Mouse (Mus musculus) intestine, embryonic 15.5 days (tissue): ENCODE results near the gene Gm20388. TPM values are rescaled to one million over a fixed set of nuclear protein-coding genes. Genes with fewer than 3 reads are reported as not detected.

Experiments
- ATAC-seq: fragments of 200-750 bp; cut with Nextera tagmentation; 2 replicates; pipeline ENCODE4 v1.8.0; 2017; ENCODE audit warnings: moderate TSS enrichment, moderate library complexity
- H3K27ac ChIP-seq: fragments of 300-500 bp; sonication (generic); 2 replicates; pipeline ENCODE4 v1.5.1; 2015; ENCODE audit warnings: mild to moderate bottlenecking, inconsistent platforms
- H3K27me3 ChIP-seq: fragments of 300-500 bp; sonication (generic); replicated peaks from 2 replicates; pipeline ENCODE4 v1.6.1; 2015; ENCODE audit warnings: inconsistent platforms
- H3K36me3 ChIP-seq: fragments of 300-500 bp; sonication (generic); 2 replicates; pipeline ENCODE4 v1.6.1; 2015; ENCODE audit warnings: inconsistent platforms
- H3K4me1 ChIP-seq: fragments of 300-500 bp; sonication (generic); replicated peaks from 2 replicates; pipeline ENCODE4 v1.6.1; 2015; ENCODE audit warnings: inconsistent platforms
- H3K4me2 ChIP-seq: fragments of 300-500 bp; sonication (generic); replicated peaks from 2 replicates; pipeline ENCODE4 v1.6.1; 2015; ENCODE audit warnings: mild to moderate bottlenecking, inconsistent platforms
- H3K4me3 ChIP-seq: fragments of 300-500 bp; sonication (generic); replicated peaks from 2 replicates; pipeline ENCODE4 v1.5.1; 2015; ENCODE audit warnings: inconsistent platforms
- H3K9ac ChIP-seq: fragments of 300-500 bp; sonication (generic); 2 replicates; pipeline ENCODE4 v1.6.1; 2015; ENCODE audit warnings: inconsistent platforms
- H3K9me3 ChIP-seq: fragments of 300-500 bp; sonication (generic); 2 replicates; pipeline ENCODE4 v1.6.1; 2016; ENCODE audit warnings: inconsistent platforms
- WGBS: fragments of 180-500 bp; shearing (Covaris S2); methylation state at CpG from one replicate; pipeline ENCODE4 v1.1.7; 2015; 5-methylcytosine and 5-hydroxymethylcytosine counted together
- polyA plus RNA-seq: library from polyadenylated mRNA; unstranded; fragments of >200 nt; fragmentation: Nextera tagmentation; extraction: Ambion mirVana; gene quantifications from 2 replicates; pipeline ENCODE4 v1.2.1, GENCODE M21; 2015

The Gm20388 gene
- polyA plus RNA-seq, 1 experiment from 2014 or later = not detected

GRCm38 (mm10) chr8:121889810-121890785, 1979.5 kb downstream of the Gm20388 start:
- no peak for ATAC-seq
- no peaks in the 10 kb centered on the region for H3K9me3 ChIP-seq
- no peaks in the 10 kb centered on the region for H3K4me1 ChIP-seq
- H3K4me3 ChIP-seq = no peak overlapping the region
- H3K36me3 ChIP-seq = peaks cover 20% of the 10 kb centered on the region
- WGBS = 77% methylated on average over 15 of the region's 15 CpGs
- no peak overlapping the region for H3K4me2 ChIP-seq
- no peak overlapping the region for H3K9ac ChIP-seq
- no peak overlapping the region for H3K27ac ChIP-seq
- no peaks in the 10 kb centered on the region for H3K27me3 ChIP-seq

GRCm38 (mm10) chr8:121892875-121893274, 1982.2 kb downstream of the Gm20388 start:
- Histone ChIP-seq H3K4me3 (no peak overlapping the region), H3K4me2 (no peak overlapping the region), H3K9me3 (no peaks in the 10 kb centered on the region), H3K4me1 (peaks cover 23% of the 10 kb centered on the region), H3K36me3 (peaks cover 8% of the 10 kb centered on the region), H3K27ac (no peak overlapping the region), H3K9ac (no peak overlapping the region), H3K27me3 (no peaks in the 10 kb centered on the region)
- ATAC-seq = no peak
- 82% methylated on average over 5 of the region's 5 CpGs for WGBS

- Histone ChIP-seq H3K27me3 (no peaks in the 10 kb centered on the region), H3K4me1 (peaks cover 40% of the 10 kb centered on the region), H3K4me2 (peak overlapping the region; percentile 26; the same call in 1 of the 2 replicates), H3K36me3 (peaks cover 8% of the 10 kb centered on the region), H3K9ac (no peak overlapping the region), H3K9me3 (no peaks in the 10 kb centered on the region), H3K27ac (peak overlapping the region; percentile 48; the same call in 1 of the 2 replicates), H3K4me3 (no peak overlapping the region)
- ATAC-seq = no peak
- WGBS = 72% methylated on average over 7 of the region's 7 CpGs
These were observed 1985.3 kb downstream of the Gm20388 start for GRCm38 (mm10) chr8:121895910-121896309.

GRCm38 (mm10) chr8:121896476-121897145, 1986.0 kb downstream of the Gm20388 start:
- peak; percentile 10; the same call in 1 of the 2 replicates for ATAC-seq
- Histone ChIP-seq H3K4me3 (no peak overlapping the region), H3K4me1 (peaks cover 43% of the 10 kb centered on the region), H3K27me3 (no peaks in the 10 kb centered on the region), H3K4me2 (peak overlapping the region; percentile 51; the same call in 1 of the 2 replicates), H3K36me3 (peaks cover 8% of the 10 kb centered on the region), H3K27ac (peak overlapping the region; percentile 94), H3K9ac (peak overlapping the region; percentile 28; the same call in 1 of the 2 replicates), H3K9me3 (no peaks in the 10 kb centered on the region)
- WGBS = 39% methylated on average over 12 of the region's 12 CpGs

GRCm38 (mm10) chr8:121897205-121897604, 1986.6 kb downstream of the Gm20388 start:
- Histone ChIP-seq H3K9me3 (no peaks in the 10 kb centered on the region), H3K9ac (peak overlapping the region; percentile 28), H3K27ac (peak overlapping the region; percentile 94), H3K36me3 (peaks cover 8% of the 10 kb centered on the region), H3K4me1 (peaks cover 47% of the 10 kb centered on the region), H3K4me2 (peak overlapping the region; percentile 51), H3K27me3 (no peaks in the 10 kb centered on the region), H3K4me3 (no peak overlapping the region)
- ATAC-seq = no peak
- 56% methylated on average over 9 of the region's 9 CpGs for WGBS

- peaks cover 8% of the 10 kb centered on the region for H3K36me3 ChIP-seq
- H3K4me1 ChIP-seq = peaks cover 49% of the 10 kb centered on the region
- peak overlapping the region; percentile 33; the same call in 1 of the 2 replicates for H3K9ac ChIP-seq
These were observed 1987.3 kb downstream of the Gm20388 start for GRCm38 (mm10) chr8:121897871-121898381.

GRCm38 (mm10) chr8:121898401-121898931, 1987.8 kb downstream of the Gm20388 start:
- peak; percentile 91 for ATAC-seq
- Histone ChIP-seq H3K4me1 (peaks cover 49% of the 10 kb centered on the region), H3K27me3 (no peaks in the 10 kb centered on the region), H3K9ac (peak overlapping the region; percentile 33; the same call in 1 of the 2 replicates), H3K36me3 (peaks cover 8% of the 10 kb centered on the region), H3K9me3 (no peaks in the 10 kb centered on the region), H3K4me3 (peak overlapping the region; percentile 1; the same call in 1 of the 2 replicates), H3K27ac (peak overlapping the region; percentile 94), H3K4me2 (peak overlapping the region; percentile 51)
- 5% methylated on average over 4 of the region's 4 CpGs for WGBS

More at GRCm38 (mm10) chr8:121897871-121898381, 1987.3 kb downstream of the Gm20388 start:
- WGBS = 10% methylated on average over 7 of the region's 7 CpGs
- peak; percentile 79 for ATAC-seq
- Histone ChIP-seq H3K4me2 (peak overlapping the region; percentile 51), H3K27me3 (no peaks in the 10 kb centered on the region), H3K27ac (peak overlapping the region; percentile 94), H3K9me3 (no peaks in the 10 kb centered on the region), H3K4me3 (no peak overlapping the region; the same call in 1 of the 2 replicates)

- no peak overlapping the region for H3K4me3 ChIP-seq
- ATAC-seq = 0 out of 2 replicates have a peak, but pooled peaks have one; percentile 1
- peaks cover 6% of the 10 kb centered on the region; the same call in 1 of the 2 replicates for H3K36me3 ChIP-seq
- peak overlapping the region; percentile 51 for H3K4me2 ChIP-seq
- no peaks in the 10 kb centered on the region for H3K27me3 ChIP-seq
- peaks cover 49% of the 10 kb centered on the region for H3K4me1 ChIP-seq
- H3K9me3 ChIP-seq = no peaks in the 10 kb centered on the region
- WGBS = 73% methylated on average over 18 of the region's 18 CpGs
- H3K9ac ChIP-seq = 0 out of 2 replicates have a peak overlapping the region, but pooled peaks have one; percentile 2
- H3K27ac ChIP-seq = peak overlapping the region; percentile 94
These were observed 1988.8 kb downstream of the Gm20388 start for GRCm38 (mm10) chr8:121899180-121900044.

GRCm38 (mm10) chr8:121901498-121902236, 1991.0 kb downstream of the Gm20388 start:
- H3K27me3 ChIP-seq = no peaks in the 10 kb centered on the region
- H3K9ac ChIP-seq = no peak overlapping the region
- no peak overlapping the region for H3K4me3 ChIP-seq
- WGBS = 45% methylated on average over 8 of the region's 8 CpGs
- no peak overlapping the region for H3K27ac ChIP-seq
- peaks cover 50% of the 10 kb centered on the region for H3K4me1 ChIP-seq
- no peak for ATAC-seq
- no peak overlapping the region for H3K4me2 ChIP-seq
- H3K9me3 ChIP-seq = no peaks in the 10 kb centered on the region
- no peaks in the 10 kb centered on the region for H3K36me3 ChIP-seq

GRCm38 (mm10) chr8:121903977-121904376, 1993.3 kb downstream of the Gm20388 start:
- ATAC-seq = no peak
- no peaks in the 10 kb centered on the region for H3K9me3 ChIP-seq
- H3K27ac ChIP-seq = no peak overlapping the region
- peaks cover 31% of the 10 kb centered on the region for H3K4me1 ChIP-seq
- 63% methylated on average over 6 of the region's 6 CpGs for WGBS
- no peaks in the 10 kb centered on the region for H3K36me3 ChIP-seq
- no peak overlapping the region for H3K9ac ChIP-seq
- H3K4me3 ChIP-seq = no peak overlapping the region
- H3K4me2 ChIP-seq = no peak overlapping the region
- H3K27me3 ChIP-seq = no peaks in the 10 kb centered on the region
